In the genomic region with DNA sequence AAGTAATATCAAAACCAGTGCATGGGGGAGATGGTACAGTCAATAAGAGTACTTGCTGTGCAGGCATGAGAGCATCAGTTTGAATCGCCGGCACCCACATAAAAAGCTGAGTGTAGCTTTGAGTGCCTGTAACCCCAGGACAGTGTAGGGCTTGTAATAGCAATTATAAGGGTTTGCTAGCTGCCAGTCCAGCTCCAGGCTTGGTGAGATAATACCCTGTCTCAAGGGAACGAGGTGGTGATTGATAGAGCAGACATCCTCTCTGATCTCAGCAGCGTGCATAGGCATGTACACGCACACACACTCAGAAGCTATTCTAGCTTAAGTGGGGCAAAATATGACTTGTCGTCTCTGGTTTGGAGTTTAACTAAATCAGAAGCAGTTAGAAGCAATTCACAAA, we compare ENCODE assay signal across 24 mouse cellular contexts. TPM values are rescaled to one million over a fixed set of nuclear protein-coding genes. Genes with fewer than 3 reads are reported as not detected.
DNase-seq lines count a peak whose midpoint lies in the region; ATAC-seq lines count a peak whose summit lies in the region.
"Had no signal": no experiment of that assay in that cellular context is flagged by ENCODE, and none has a peak within 500 bp of the region (broad histone marks: within the 10 kb centered on the region; RNA-seq: fewer than 3 reads in every experiment).

No protein-coding gene starts in this region.

- no peak for ATAC-seq in forebrain, embryonic 12.5 days (ENCODE audit: low FRiP score)
- ATAC-seq in forebrain, embryonic 16.5 days = no peak
- ATAC-seq in midbrain, embryonic 11.5 days (ENCODE audit: low FRiP score) = no peak
- no peak for ATAC-seq in midbrain, embryonic 16.5 days
- ATAC-seq: liver, embryonic 12.5 days; Patski had no signal

- 73% methylated on average over 6 of the region's 6 CpGs for WGBS in forebrain, embryonic 12.5 days
- 72% methylated on average over 6 of the region's 6 CpGs for WGBS in forebrain, embryonic 16.5 days
- WGBS in midbrain, embryonic 11.5 days = 82% methylated on average over 6 of the region's 6 CpGs
- WGBS in midbrain, embryonic 16.5 days = 29% methylated on average over 6 of the region's 6 CpGs

- 0 out of 2 replicates have a peak, but pooled peaks cover 7% of the 10 kb centered on the region for H3K9me3 ChIP-seq in forebrain, embryonic 12.5 days
- H3K9me3 ChIP-seq in forebrain, embryonic 16.5 days (ENCODE audit: control insufficient read depth, low read length) = peaks cover 6% of the 10 kb centered on the region; the same call in 1 of the 2 replicates
- no peaks in the 10 kb centered on the region; the same call in 1 of the 2 replicates for H3K9me3 ChIP-seq in midbrain, embryonic 11.5 days (ENCODE audit: control insufficient read depth, low read length)
- no peaks in the 10 kb centered on the region for H3K9me3 ChIP-seq in midbrain, embryonic 16.5 days (replicated peaks; ENCODE audit: control insufficient read depth, low read length, poor library complexity, severe bottlenecking)
- H3K9me3 ChIP-seq: liver, embryonic 12.5 days had no signal

- 0 out of 2 replicates have a peak overlapping the region, but pooled peaks have one; percentile 63 for H3K27ac ChIP-seq in forebrain, embryonic 12.5 days
- H3K27ac ChIP-seq in forebrain, embryonic 16.5 days (ENCODE audit: low read length) = no peak overlapping the region
- H3K27ac ChIP-seq in midbrain, embryonic 11.5 days (ENCODE audit: low read depth, low read length) = no peak overlapping the region
- no peak overlapping the region; the same call in 1 of the 2 replicates for H3K27ac ChIP-seq in midbrain, embryonic 16.5 days (ENCODE audit: low read length)
- H3K27ac ChIP-seq: limb, embryonic 13.5 days; liver, embryonic 12.5 days had no signal

- peak; percentile 69 for DNase-seq in midbrain, embryonic 11.5 days (ENCODE audit: low spot score, missing footprints)
- DNase-seq in spleen, postnatal 36 days (ENCODE audit: low spot score in 2 of 2) = peak; percentile 57
- DNase-seq in spleen, adult 18-20 months = no peak
- DNase-seq in gastrocnemius, postnatal 25 days = no peak
- no peak for DNase-seq in right cerebral cortex, postnatal 36 days (ENCODE audit: low spot score in 2 of 2)
- DNase-seq: adrenal gland, adult 2 months; cerebellum, adult 11-12 months; cerebellum, postnatal 10 days; kidney, adult 11 months; kidney, postnatal 4 days; lung, adult 18-20 months; lung, postnatal 10 days; right cerebral cortex, postnatal 14 days; thymus, adult 18-20 months; thymus, postnatal 36 days had no signal

- no peak overlapping the region for H3K4me2 ChIP-seq in forebrain, embryonic 12.5 days
- no peak overlapping the region for H3K4me2 ChIP-seq in forebrain, embryonic 16.5 days (ENCODE audit: low read length)
- no peak overlapping the region for H3K4me2 ChIP-seq in midbrain, embryonic 11.5 days
- no peak overlapping the region for H3K4me2 ChIP-seq in midbrain, embryonic 16.5 days (ENCODE audit: low read length)
- H3K4me2 ChIP-seq: limb, embryonic 13.5 days; liver, embryonic 12.5 days had no signal

- no peak overlapping the region for H3K9ac ChIP-seq in forebrain, embryonic 12.5 days
- H3K9ac ChIP-seq in forebrain, embryonic 16.5 days (replicated peaks; ENCODE audit: low read depth, low read length) = no peak overlapping the region
- H3K9ac ChIP-seq in midbrain, embryonic 11.5 days (ENCODE audit: low read length) = no peak overlapping the region
- no peak overlapping the region for H3K9ac ChIP-seq in midbrain, embryonic 16.5 days (ENCODE audit: low read depth, low read length)
- H3K9ac ChIP-seq: limb, embryonic 13.5 days; liver, embryonic 12.5 days had no signal

- peaks cover 26% of the 10 kb centered on the region for H3K4me1 ChIP-seq in forebrain, embryonic 12.5 days
- peaks cover 10% of the 10 kb centered on the region for H3K4me1 ChIP-seq in forebrain, embryonic 16.5 days (replicated peaks; ENCODE audit: control insufficient read depth, insufficient read depth, low read length)
- H3K4me1 ChIP-seq in midbrain, embryonic 11.5 days (ENCODE audit: control insufficient read depth, insufficient read depth, low read length) = peaks cover 7% of the 10 kb centered on the region
- peaks cover 21% of the 10 kb centered on the region for H3K4me1 ChIP-seq in midbrain, embryonic 16.5 days (ENCODE audit: control insufficient read depth, insufficient read depth, low read length)

- H3K4me3 ChIP-seq in forebrain, embryonic 12.5 days (replicated peaks) = no peak overlapping the region
- no peak overlapping the region for H3K4me3 ChIP-seq in forebrain, embryonic 16.5 days (replicated peaks; ENCODE audit: low read length)
- H3K4me3 ChIP-seq in midbrain, embryonic 11.5 days (ENCODE audit: low read depth, low read length) = no peak overlapping the region
- no peak overlapping the region for H3K4me3 ChIP-seq in midbrain, embryonic 16.5 days (ENCODE audit: low read depth, low read length)
- H3K4me3 ChIP-seq: limb, embryonic 13.5 days; liver, embryonic 12.5 days had no signal

- H3K27me3 ChIP-seq in forebrain, embryonic 12.5 days = no peaks in the 10 kb centered on the region
- H3K27me3 ChIP-seq in forebrain, embryonic 16.5 days (replicated peaks; ENCODE audit: control insufficient read depth, insufficient read depth, low read length) = no peaks in the 10 kb centered on the region
- no peaks in the 10 kb centered on the region for H3K27me3 ChIP-seq in midbrain, embryonic 11.5 days (ENCODE audit: control insufficient read depth, insufficient read depth, low read length)
- no peaks in the 10 kb centered on the region for H3K27me3 ChIP-seq in midbrain, embryonic 16.5 days (ENCODE audit: control insufficient read depth, insufficient read depth, low read depth, low read length)
- H3K27me3 ChIP-seq: limb, embryonic 13.5 days; liver, embryonic 12.5 days had no signal

- no peaks in the 10 kb centered on the region for H3K36me3 ChIP-seq in forebrain, embryonic 12.5 days (replicated peaks)
- H3K36me3 ChIP-seq in forebrain, embryonic 16.5 days (ENCODE audit: control insufficient read depth, insufficient read depth) = no peaks in the 10 kb centered on the region
- H3K36me3 ChIP-seq in midbrain, embryonic 11.5 days (ENCODE audit: control insufficient read depth, insufficient read depth, low read length) = no peaks in the 10 kb centered on the region
- no peaks in the 10 kb centered on the region for H3K36me3 ChIP-seq in midbrain, embryonic 16.5 days (ENCODE audit: control insufficient read depth, insufficient read depth, low read length)
- H3K36me3 ChIP-seq: G1E; limb, embryonic 13.5 days; liver, embryonic 12.5 days had no signal

RNA-seq across cellular contexts. Expression of a gene that starts 13.1 kb away (rescaled TPM):
- polyA plus RNA-seq in forebrain, embryonic 12.5 days (2016; fragmentation: Nextera tagmentation; extraction: Ambion mirVana) = 29.9 and 31.0 TPM in 2 replicates
- 14.4 and 23.1 TPM in 2 replicates for polyA plus RNA-seq in forebrain, embryonic 16.5 days (2015; fragmentation: Nextera tagmentation; extraction: Ambion mirVana)
- 41.1 and 43.1 TPM in 2 replicates for polyA plus RNA-seq in midbrain, embryonic 11.5 days (2014; fragmentation: Nextera tagmentation; extraction: Ambion mirVana)
- 68.7 and 68.8 TPM in 2 replicates for polyA plus RNA-seq in midbrain, embryonic 16.5 days (2015; fragmentation: Nextera tagmentation; extraction: Ambion mirVana)
- not detected for total RNA-seq in gastrocnemius, postnatal 25 days (2021)
- total RNA-seq: gastrocnemius, adult 18-20 months; hematopoietic stem cell, adult 5-6 weeks had no signal
- polyA plus RNA-seq: G1E, Patski had no signal

Comparison
In these comparisons a context has a peak if more than half of its experiments do, and no peak if none do; other contexts are left out.
1. DNase-seq: peak in midbrain, embryonic 11.5 days (single experiment) and spleen, postnatal 36 days (2 of 2); none in spleen, adult 18-20 months (0 of 2), gastrocnemius, postnatal 25 days (single experiment) and right cerebral cortex, postnatal 36 days (0 of 2).